Mouse (Mus musculus): ENCODE results near the gene Cd320. TPM values are rescaled to one million over a fixed set of nuclear protein-coding genes. Genes with fewer than 3 reads are reported as not detected.

Gene Cd320
- 7.3 TPM for polyA plus RNA-seq (2014; fragmentation: Illumina TruSeq; extraction: RNeasy Lipid Tissue Mini Kit (QIAGEN cat#74804); ENCODE audit: low read depth, low replicate concordance)

DNA sequence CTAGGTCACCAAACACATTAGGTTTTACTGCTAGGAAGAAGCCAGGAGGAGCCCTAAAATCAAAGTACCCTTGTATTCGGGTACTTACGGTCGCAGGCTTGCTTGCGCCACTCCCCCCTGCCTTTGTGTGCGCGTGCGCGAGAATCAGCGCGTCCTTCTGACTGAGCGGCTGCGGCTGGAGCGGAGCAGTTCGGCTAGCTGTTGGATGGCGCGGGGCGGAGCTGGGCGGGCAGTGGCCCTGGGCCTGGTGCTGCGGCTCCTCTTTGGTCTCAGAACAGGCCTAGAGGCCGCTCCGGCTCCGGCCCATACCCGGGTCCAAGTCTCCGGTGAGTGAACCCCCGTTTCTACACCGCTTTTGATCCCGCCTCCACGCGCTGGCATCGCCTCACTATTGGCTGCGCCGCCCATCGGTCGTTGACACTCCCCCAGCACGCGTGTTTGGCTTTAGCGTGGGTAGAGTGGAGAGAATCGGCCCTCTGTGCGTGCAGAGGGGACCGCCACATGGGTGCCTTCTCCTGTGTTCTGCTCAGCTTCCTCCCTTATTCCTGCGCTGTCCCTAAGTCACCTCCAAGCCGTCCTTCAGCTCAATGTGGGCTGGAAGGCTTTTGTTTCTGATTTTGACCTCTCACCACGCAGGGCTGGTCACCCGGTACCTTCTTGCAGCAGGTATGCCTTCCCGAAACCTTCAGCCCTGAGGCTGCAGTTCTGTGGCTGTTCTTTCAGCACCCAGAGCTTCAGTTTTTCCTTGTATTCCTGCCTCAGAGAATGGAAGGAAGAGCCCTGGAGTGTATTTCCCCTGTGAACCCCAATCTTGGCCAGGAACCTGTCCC is at the start of gene Cd320:
Gene Cd320 (plus strand): TSS at position 126 of the 830 bp plus-strand sequence.

GRCm38 (mm10) chr17:33810334-33811141 is 32.4 kb upstream of the Cd320 start, which contains the start of gene Kank3:
Gene Kank3 (plus strand): TSS chr17:33810519.

GRCm38 (mm10) chr17:33824084-33824996 is 18.6 kb upstream of the Cd320 start, which contains the start of the genes Rps28 and Ndufa7:
Gene Rps28 (minus strand): TSS chr17:33824562.
Gene Ndufa7 (plus strand): TSS chr17:33824572.

DNA sequence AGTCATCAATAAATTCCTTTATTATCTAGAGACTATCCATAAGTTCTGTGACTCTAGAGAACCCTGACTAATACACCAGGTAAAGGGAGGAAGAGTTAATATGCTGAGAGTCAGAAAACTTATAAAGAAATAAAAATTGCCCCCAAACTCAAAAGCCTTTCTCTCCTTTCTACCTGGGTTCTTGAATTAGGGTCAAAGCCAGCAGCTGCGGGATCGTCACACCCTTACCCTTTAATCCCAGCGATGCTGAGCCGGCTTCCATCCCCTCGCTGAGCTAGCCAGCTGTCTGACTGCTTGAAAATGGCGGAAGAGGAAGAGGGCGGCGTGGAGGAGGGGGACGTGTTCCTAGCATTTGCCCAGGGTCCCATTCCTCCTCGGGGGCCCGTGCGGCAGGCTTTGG is 30.6 kb downstream of the Cd320 start, which contains the start of gene Gm7029:
Gene Gm7029 (plus strand): TSS at position 301 of the 400 bp plus-strand sequence.

GRCm38 (mm10) chr17:33890533-33891059 is 47.7 kb downstream of the Cd320 start, which contains the start of gene Kifc1:
Gene Kifc1 (minus strand): TSS chr17:33890661.

Other genes starting within 250 kb of the Cd320 start
- gene Zfp414, start 214.0 kb upstream of the Cd320 start, polyA plus RNA-seq (2014; fragmentation: Illumina TruSeq; extraction: RNeasy Lipid Tissue Mini Kit (QIAGEN cat#74804); ENCODE audit: low read depth, low replicate concordance) = 2.3 TPM
- not detected for gene Pram1, start 205.0 kb upstream of the Cd320 start, polyA plus RNA-seq (2014; fragmentation: Illumina TruSeq; extraction: RNeasy Lipid Tissue Mini Kit (QIAGEN cat#74804); ENCODE audit: low read depth, low replicate concordance)
- gene Hnrnpm, start 156.2 kb upstream of the Cd320 start, polyA plus RNA-seq (2014; fragmentation: Illumina TruSeq; extraction: RNeasy Lipid Tissue Mini Kit (QIAGEN cat#74804); ENCODE audit: low read depth, low replicate concordance) = 396 TPM
- gene March2, start 124.4 kb upstream of the Cd320 start, polyA plus RNA-seq (2014; fragmentation: Illumina TruSeq; extraction: RNeasy Lipid Tissue Mini Kit (QIAGEN cat#74804); ENCODE audit: low read depth, low replicate concordance) = 39.7 TPM
- 40.2 TPM for gene Rab11b, start 82.6 kb upstream of the Cd320 start, polyA plus RNA-seq (2014; fragmentation: Illumina TruSeq; extraction: RNeasy Lipid Tissue Mini Kit (QIAGEN cat#74804); ENCODE audit: low read depth, low replicate concordance)
- 4.9 TPM for gene Angptl4, start 61.3 kb upstream of the Cd320 start, polyA plus RNA-seq (2014; fragmentation: Illumina TruSeq; extraction: RNeasy Lipid Tissue Mini Kit (QIAGEN cat#74804); ENCODE audit: low read depth, low replicate concordance)
- 17.0 TPM for gene Kank3, start 32.6 kb upstream of the Cd320 start, polyA plus RNA-seq (2014; fragmentation: Illumina TruSeq; extraction: RNeasy Lipid Tissue Mini Kit (QIAGEN cat#74804); ENCODE audit: low read depth, low replicate concordance)
- gene Rps28, start 18.5 kb upstream of the Cd320 start, polyA plus RNA-seq (2014; fragmentation: Illumina TruSeq; extraction: RNeasy Lipid Tissue Mini Kit (QIAGEN cat#74804); ENCODE audit: low read depth, low replicate concordance) = 62.1 TPM
- gene Ndufa7, start 18.5 kb upstream of the Cd320 start, polyA plus RNA-seq (2014; fragmentation: Illumina TruSeq; extraction: RNeasy Lipid Tissue Mini Kit (QIAGEN cat#74804); ENCODE audit: low read depth, low replicate concordance) = 29.1 TPM
- not detected for gene Gm7029, start 30.7 kb downstream of the Cd320 start, polyA plus RNA-seq (2014; fragmentation: Illumina TruSeq; extraction: RNeasy Lipid Tissue Mini Kit (QIAGEN cat#74804); ENCODE audit: low read depth, low replicate concordance)
- gene Kifc1, start 47.6 kb downstream of the Cd320 start, polyA plus RNA-seq (2014; fragmentation: Illumina TruSeq; extraction: RNeasy Lipid Tissue Mini Kit (QIAGEN cat#74804); ENCODE audit: low read depth, low replicate concordance) = not detected
- gene Platr17, start 62.0 kb downstream of the Cd320 start, polyA plus RNA-seq (2014; fragmentation: Illumina TruSeq; extraction: RNeasy Lipid Tissue Mini Kit (QIAGEN cat#74804); ENCODE audit: low read depth, low replicate concordance) = not detected
- gene Daxx, start 66.3 kb downstream of the Cd320 start, polyA plus RNA-seq (2014; fragmentation: Illumina TruSeq; extraction: RNeasy Lipid Tissue Mini Kit (QIAGEN cat#74804); ENCODE audit: low read depth, low replicate concordance) = 9.9 TPM
- 43.1 TPM for gene Tapbp, start 72.8 kb downstream of the Cd320 start, polyA plus RNA-seq (2014; fragmentation: Illumina TruSeq; extraction: RNeasy Lipid Tissue Mini Kit (QIAGEN cat#74804); ENCODE audit: low read depth, low replicate concordance)
- gene Zbtb22, start 72.8 kb downstream of the Cd320 start, polyA plus RNA-seq (2014; fragmentation: Illumina TruSeq; extraction: RNeasy Lipid Tissue Mini Kit (QIAGEN cat#74804); ENCODE audit: low read depth, low replicate concordance) = 1.3 TPM
- 3.8 TPM for gene Rgl2, start 86.5 kb downstream of the Cd320 start, polyA plus RNA-seq (2014; fragmentation: Illumina TruSeq; extraction: RNeasy Lipid Tissue Mini Kit (QIAGEN cat#74804); ENCODE audit: low read depth, low replicate concordance)
- gene Pfdn6, start 97.3 kb downstream of the Cd320 start, polyA plus RNA-seq (2014; fragmentation: Illumina TruSeq; extraction: RNeasy Lipid Tissue Mini Kit (QIAGEN cat#74804); ENCODE audit: low read depth, low replicate concordance) = 14.8 TPM
- gene Wdr46, start 97.6 kb downstream of the Cd320 start, polyA plus RNA-seq (2014; fragmentation: Illumina TruSeq; extraction: RNeasy Lipid Tissue Mini Kit (QIAGEN cat#74804); ENCODE audit: low read depth, low replicate concordance) = 0.70 TPM
- 0.35 TPM for gene B3galt4, start 108.4 kb downstream of the Cd320 start, polyA plus RNA-seq (2014; fragmentation: Illumina TruSeq; extraction: RNeasy Lipid Tissue Mini Kit (QIAGEN cat#74804); ENCODE audit: low read depth, low replicate concordance)
- 6.1 TPM for gene Vps52, start 112.7 kb downstream of the Cd320 start, polyA plus RNA-seq (2014; fragmentation: Illumina TruSeq; extraction: RNeasy Lipid Tissue Mini Kit (QIAGEN cat#74804); ENCODE audit: low read depth, low replicate concordance)
- gene Rps18, start 112.9 kb downstream of the Cd320 start, polyA plus RNA-seq (2014; fragmentation: Illumina TruSeq; extraction: RNeasy Lipid Tissue Mini Kit (QIAGEN cat#74804); ENCODE audit: low read depth, low replicate concordance) = 17.8 TPM
- 201 TPM for gene H2-K1, start 157.3 kb downstream of the Cd320 start, polyA plus RNA-seq (2014; fragmentation: Illumina TruSeq; extraction: RNeasy Lipid Tissue Mini Kit (QIAGEN cat#74804); ENCODE audit: low read depth, low replicate concordance)
- gene Ring1, start 181.6 kb downstream of the Cd320 start, polyA plus RNA-seq (2014; fragmentation: Illumina TruSeq; extraction: RNeasy Lipid Tissue Mini Kit (QIAGEN cat#74804); ENCODE audit: low read depth, low replicate concordance) = 1.9 TPM
- gene H2-Ke6, start 185.0 kb downstream of the Cd320 start, polyA plus RNA-seq (2014; fragmentation: Illumina TruSeq; extraction: RNeasy Lipid Tissue Mini Kit (QIAGEN cat#74804); ENCODE audit: low read depth, low replicate concordance) = 6.8 TPM
- 0.82 TPM for gene Slc39a7, start 188.6 kb downstream of the Cd320 start, polyA plus RNA-seq (2014; fragmentation: Illumina TruSeq; extraction: RNeasy Lipid Tissue Mini Kit (QIAGEN cat#74804); ENCODE audit: low read depth, low replicate concordance)
- gene Rxrb, start 188.7 kb downstream of the Cd320 start, polyA plus RNA-seq (2014; fragmentation: Illumina TruSeq; extraction: RNeasy Lipid Tissue Mini Kit (QIAGEN cat#74804); ENCODE audit: low read depth, low replicate concordance) = 0.99 TPM
- gene Col11a2, start 196.3 kb downstream of the Cd320 start, polyA plus RNA-seq (2014; fragmentation: Illumina TruSeq; extraction: RNeasy Lipid Tissue Mini Kit (QIAGEN cat#74804); ENCODE audit: low read depth, low replicate concordance) = not detected
- not detected for gene H2-Oa, start 249.2 kb downstream of the Cd320 start, polyA plus RNA-seq (2014; fragmentation: Illumina TruSeq; extraction: RNeasy Lipid Tissue Mini Kit (QIAGEN cat#74804); ENCODE audit: low read depth, low replicate concordance)

Data from adrenal gland, adult 10 weeks (tissue).